Mouse (Mus musculus): ENCODE results near the gene Ankrd27. TPM values are rescaled to one million over a fixed set of nuclear protein-coding genes. Genes with fewer than 3 reads are reported as not detected.

The Ankrd27 gene
- total RNA-seq, 4 experiments from 2014 or later: 26.0 to 39.4 (median 30.5) TPM

Other genes starting within 250 kb of the Ankrd27 start
- gene Faap24, start 189.4 kb upstream of the Ankrd27 start, total RNA-seq (2022): 1 to 10 TPM; 6.7 to 9.5 (median 7.8) TPM
- 10 to 100 TPM; 18.7 to 30.1 (median 22.7) TPM for gene Cep89, start 189.2 kb upstream of the Ankrd27 start, total RNA-seq (2022)
- gene Slc7a9, start 137.4 kb upstream of the Ankrd27 start, total RNA-seq (2022): not detected
- under 1 TPM in 2 of 4 experiments, not detected in 2; 0.16 to 0.63 TPM for gene Tdrd12, start 48.5 kb upstream of the Ankrd27 start, total RNA-seq (2022)
- gene Nudt19, start 29.9 kb upstream of the Ankrd27 start, total RNA-seq (2022): 10 to 100 TPM; 44.2 to 54.7 (median 49.3) TPM
- under 1 TPM; 0.11 to 0.24 (median 0.18) TPM for gene Rgs9bp, start 662 bp upstream of the Ankrd27 start, total RNA-seq (2022)
- 10 to 100 TPM; 50.4 to 60.7 (median 53.5) TPM for gene Pdcd5, start 61.3 kb downstream of the Ankrd27 start, total RNA-seq (2022)
- 10 to 100 TPM; 57.8 to 90.2 (median 69.7) TPM for gene Dpy19l3, start 168.2 kb downstream of the Ankrd27 start, total RNA-seq (2022)
- gene Zfp507, start 216.8 kb downstream of the Ankrd27 start, total RNA-seq (2022): 10 to 100 TPM; 29.3 to 34.7 (median 31.4) TPM